ENCODE assay signal across 8 mouse cellular contexts in the genomic region with DNA sequence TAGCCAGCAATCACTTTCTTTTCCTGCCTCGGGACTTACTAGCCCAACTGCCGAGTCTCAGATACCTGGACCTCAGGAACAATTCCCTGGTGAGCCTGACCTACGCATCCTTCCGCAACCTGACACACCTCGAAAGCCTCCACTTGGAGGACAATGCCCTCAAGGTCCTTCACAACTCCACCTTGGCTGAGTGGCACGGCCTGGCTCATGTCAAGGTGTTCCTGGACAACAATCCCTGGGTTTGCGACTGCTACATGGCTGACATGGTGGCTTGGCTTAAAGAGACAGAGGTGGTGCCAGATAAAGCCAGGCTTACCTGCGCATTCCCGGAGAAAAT. TPM values are rescaled to one million over a fixed set of nuclear protein-coding genes. Genes with fewer than 3 reads are reported as not detected.
DNase-seq lines count a peak whose midpoint lies in the region; ATAC-seq and TF ChIP-seq lines count a peak whose summit lies in the region.

No protein-coding gene starts in this region.

- peaks cover 28% of the 10 kb centered on the region for H3K27me3 ChIP-seq in heart, embryonic 13.5 days (replicated peaks)
- no peaks in the 10 kb centered on the region for H3K27me3 ChIP-seq in C2C12 (ENCODE audit: control insufficient read depth, insufficient read depth, insufficient read length)
- peaks cover 8% of the 10 kb centered on the region; the same call in 1 of the 2 replicates for H3K27me3 ChIP-seq in forebrain, embryonic 12.5 days
- H3K27me3 ChIP-seq in limb, embryonic 14.5 days (ENCODE audit: control insufficient read depth, insufficient read depth, low read length) = no peaks in the 10 kb centered on the region

- WGBS in heart, embryonic 13.5 days = 72% methylated on average over 9 of the region's 9 CpGs
- 69% methylated on average over 9 of the region's 9 CpGs for WGBS in forebrain, embryonic 12.5 days
- 75% methylated on average over 9 of the region's 9 CpGs for WGBS in limb, embryonic 14.5 days

- H3ac ChIP-seq in C2C12 (ENCODE audit: control insufficient read depth, insufficient read length, low read depth) = peak overlapping the region; percentile 87

- peaks cover 44% of the 10 kb centered on the region for H3K79me2 ChIP-seq in C2C12 (ENCODE audit: control insufficient read depth, insufficient read depth)

- no peak for TF ChIP-seq CTCF in C2C12 (IDR thresholded peaks at IDR 0.05; ENCODE audit: control insufficient read depth, insufficient read depth, insufficient read length)

- TF ChIP-seq POLR2A in limb, embryonic 14.5 days (IDR thresholded peaks at IDR 0.05; ENCODE audit: borderline replicate concordance, extremely low read depth, insufficient read depth, insufficient read length) = no peak

- H3K4me1 ChIP-seq in heart, embryonic 13.5 days = peaks cover 10% of the 10 kb centered on the region
- peaks cover 15% of the 10 kb centered on the region for H3K4me1 ChIP-seq in forebrain, embryonic 12.5 days
- peaks cover 20% of the 10 kb centered on the region for H3K4me1 ChIP-seq in limb, embryonic 14.5 days (ENCODE audit: control insufficient read depth, insufficient read depth, low read length)

- H3K9ac ChIP-seq in heart, embryonic 13.5 days = peak overlapping the region; percentile 85; the same call in 1 of the 2 replicates
- H3K9ac ChIP-seq in forebrain, embryonic 12.5 days = peak overlapping the region; percentile 82
- no peak overlapping the region for H3K9ac ChIP-seq in limb, embryonic 14.5 days (ENCODE audit: low read depth, low read length, severe bottlenecking)

- peak overlapping the region; percentile 85 for H3K4me2 ChIP-seq in heart, embryonic 13.5 days
- H3K4me2 ChIP-seq in forebrain, embryonic 12.5 days = peak overlapping the region; percentile 95
- peak overlapping the region; percentile 95 for H3K4me2 ChIP-seq in limb, embryonic 14.5 days (replicated peaks; ENCODE audit: low read depth, low read length, severe bottlenecking)

- ATAC-seq in heart, embryonic 13.5 days (ENCODE audit: extremely low read depth, insufficient number of reproducible peaks, low FRiP score, low TSS enrichment) = no peak
- no peak for ATAC-seq in forebrain, embryonic 12.5 days (ENCODE audit: low FRiP score)
- no peak for ATAC-seq in limb, embryonic 14.5 days (ENCODE audit: low FRiP score, low read depth)
- no peak for ATAC-seq in megakaryocyte-erythroid progenitor cell, adult 5-6 weeks (replicated peaks; ENCODE audit: low FRiP score, low TSS enrichment, poor library complexity, severe bottlenecking)

- no peak for DNase-seq in heart, postnatal 4 days
- DNase-seq in limb, embryonic 14.5 days (ENCODE audit: low spot score) = no peak
- no peak for DNase-seq in cerebellum, adult 11 months
- DNase-seq in layer of hippocampus, postnatal 10 days (ENCODE audit: low spot score in 2 of 2) = no peak

- peaks cover 24% of the 10 kb centered on the region for H3K79me3 ChIP-seq in C2C12 (ENCODE audit: low read depth)

- H3K27ac ChIP-seq in heart, embryonic 13.5 days (replicated peaks) = no peak overlapping the region
- H3K27ac ChIP-seq in forebrain, embryonic 12.5 days = no peak overlapping the region
- no peak overlapping the region for H3K27ac ChIP-seq in limb, embryonic 14.5 days (replicated peaks; ENCODE audit: low read depth, low read length)

- H3K9me3 ChIP-seq in heart, embryonic 13.5 days = no peaks in the 10 kb centered on the region
- no peaks in the 10 kb centered on the region for H3K9me3 ChIP-seq in forebrain, embryonic 12.5 days
- H3K9me3 ChIP-seq in limb, embryonic 14.5 days (ENCODE audit: control insufficient read depth, low read length) = no peaks in the 10 kb centered on the region

- peak overlapping the region; percentile 78 for H3K4me3 ChIP-seq in heart, embryonic 13.5 days
- H3K4me3 ChIP-seq in C2C12 (ENCODE audit: insufficient read depth, poor library complexity, severe bottlenecking) = peak overlapping the region; percentile 57
- peak overlapping the region; percentile 61 for H3K4me3 ChIP-seq in forebrain, embryonic 12.5 days (replicated peaks)
- peak overlapping the region; percentile 74 for H3K4me3 ChIP-seq in limb, embryonic 14.5 days (replicated peaks; ENCODE audit: low read length)

- peaks cover 6% of the 10 kb centered on the region for H3K36me3 ChIP-seq in heart, embryonic 13.5 days
- H3K36me3 ChIP-seq in C2C12 (ENCODE audit: control insufficient read depth, insufficient read depth) = peaks cover 26% of the 10 kb centered on the region
- H3K36me3 ChIP-seq in forebrain, embryonic 12.5 days (replicated peaks) = peaks cover 8% of the 10 kb centered on the region
- H3K36me3 ChIP-seq in limb, embryonic 14.5 days (ENCODE audit: control insufficient read depth, insufficient read depth, low read length) = peaks cover 27% of the 10 kb centered on the region

TF ChIP-seq in C2C12, 6 proteins besides CTCF, POLR2A, EP300 and RAD21:
- no peak for TF ChIP-seq MYOD1 (IDR thresholded peaks at IDR 0.05; ENCODE audit: control insufficient read depth, insufficient read length, low read depth)
- TF ChIP-seq MYOG (IDR thresholded peaks at IDR 0.05; ENCODE audit: control insufficient read depth, extremely low read depth, insufficient read length) = no peak
- no peak for TF ChIP-seq MAX (IDR thresholded peaks at IDR 0.05)
- TF ChIP-seq USF1 (IDR thresholded peaks at IDR 0.05; ENCODE audit: low read depth) = no peak
- no peak for TF ChIP-seq CEBPB (IDR thresholded peaks at IDR 0.05; ENCODE audit: low read depth)
- TF ChIP-seq FOSL1 (IDR thresholded peaks at IDR 0.05; ENCODE audit: insufficient read depth, low read length, poor library complexity, severe bottlenecking) = no peak
TF ChIP-seq in C2C12: peak in this region for 0.

RNA-seq across cellular contexts. Expression of a gene that starts 2.4 kb away (rescaled TPM):
- polyA plus RNA-seq in heart, embryonic 13.5 days (2015; fragmentation: Nextera tagmentation; extraction: Ambion mirVana) = 4.0 and 6.0 TPM in 2 replicates
- 1 to 10 TPM; 4.4 to 6.2 TPM for total RNA-seq in heart, postnatal 4 days (2021)
- 30.9 TPM for polyA plus RNA-seq in C2C12 (2012; fragmentation: generic; extraction: Trizol)
- polyA plus RNA-seq in forebrain, embryonic 12.5 days (2016; fragmentation: Nextera tagmentation; extraction: Ambion mirVana) = 18.9 and 28.8 TPM in 2 replicates
- 19.7 and 24.7 TPM in 2 replicates for polyA plus RNA-seq in limb, embryonic 14.5 days (2012; rRNA removed)
- 29.3 and 30.4 TPM in 2 replicates for polyA plus RNA-seq in limb, embryonic 14.5 days (2014; fragmentation: Nextera tagmentation; extraction: Ambion mirVana)
- not detected in 2 replicates for total RNA-seq in megakaryocyte-erythroid progenitor cell, adult 5-6 weeks (2014; fragmentation: Nextera tagmentation)
- total RNA-seq in megakaryocyte-erythroid progenitor cell, adult 5-6 weeks (2017) = not detected in 2 replicates
- total RNA-seq in layer of hippocampus, postnatal 10 days (2021) = 10 to 100 TPM; 14.0 to 18.4 TPM
